Mouse (Mus musculus): ENCODE data around the gene Irak4. TPM values are rescaled to one million over a fixed set of nuclear protein-coding genes. Genes with fewer than 3 reads are reported as not detected.
A peak's percentile ranks its signal among the peaks of the same experiment; 100 is the strongest.

Irak4 gene
- 2.1 and 2.3 TPM in 2 replicates for polyA plus RNA-seq (2015; fragmentation: Nextera tagmentation; extraction: Ambion mirVana)

- Histone ChIP-seq H3K27ac (replicated peaks) (peak within 1 kb of the TSS; percentile 74), H3K36me3 (no peaks in the 10 kb centered on the region), H3K4me1 (replicated peaks) (peaks cover 12% of the 10 kb centered on the region; the same call in 1 of the 2 replicates), H3K4me3 (peak within 1 kb of the TSS; percentile 87), H3K9me3 (no peaks in the 10 kb centered on the region), H3K9ac (peak within 1 kb of the TSS; percentile 52), H3K4me2 (peak within 1 kb of the TSS; percentile 81), H3K27me3 (no peaks in the 10 kb centered on the region)
- WGBS: under 1% methylated on average over 45 of the region's 45 CpGs
- ATAC-seq (ENCODE audit: low FRiP score, low read depth): peak; percentile 98
Observed at GRCm38 (mm10) chr15:94543409-94544051, at the start of gene Irak4, which contains the start of gene Pus7l. Gene Irak4 (plus strand): TSS chr15:94543643. Gene Pus7l (minus strand): TSS chr15:94543547.

DNA sequence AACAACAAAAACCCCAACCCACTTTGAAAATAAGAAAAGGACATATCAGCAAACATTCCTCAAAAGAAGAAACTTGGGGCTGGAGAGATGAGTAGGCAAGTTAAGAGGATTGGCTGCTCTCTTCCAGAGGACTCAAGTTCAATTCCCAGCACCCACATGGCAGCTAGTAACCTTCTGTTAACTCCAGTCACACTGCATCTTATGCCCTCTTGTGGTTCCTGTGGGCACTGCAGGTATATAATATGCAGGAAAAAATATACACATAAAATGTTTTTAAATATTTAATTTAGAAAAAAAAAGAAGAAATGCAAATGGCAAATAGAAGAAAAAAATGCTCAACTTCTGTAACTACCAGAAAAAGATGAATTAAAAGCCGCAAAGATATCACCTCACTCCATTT, 49.0 kb upstream of the Irak4 start:
- Histone ChIP-seq H3K27me3 (no peaks in the 10 kb centered on the region), H3K4me3 (no peak overlapping the region), H3K4me1 (replicated peaks) (no peaks in the 10 kb centered on the region), H3K9me3 (peaks cover 5% of the 10 kb centered on the region; the same call in 1 of the 2 replicates), H3K9ac (no peak overlapping the region), H3K36me3 (no peaks in the 10 kb centered on the region), H3K27ac (replicated peaks) (no peak overlapping the region), H3K4me2 (no peak overlapping the region)
- no peak for ATAC-seq (ENCODE audit: low FRiP score, low read depth)
- WGBS: 97% methylated on average over 1 of the region's 1 CpGs

- WGBS: 73% methylated on average over 10 of the region's 10 CpGs
- Histone ChIP-seq H3K4me2 (no peak overlapping the region), H3K4me3 (no peak overlapping the region), H3K27ac (replicated peaks) (no peak overlapping the region), H3K9me3 (peaks cover 5% of the 10 kb centered on the region; the same call in 1 of the 2 replicates), H3K27me3 (no peaks in the 10 kb centered on the region), H3K4me1 (replicated peaks) (no peaks in the 10 kb centered on the region), H3K36me3 (no peaks in the 10 kb centered on the region), H3K9ac (no peak overlapping the region)
- no peak for ATAC-seq (ENCODE audit: low FRiP score, low read depth)
Observed at GRCm38 (mm10) chr15:94495936-94496335, 47.5 kb upstream of the Irak4 start.

DNA sequence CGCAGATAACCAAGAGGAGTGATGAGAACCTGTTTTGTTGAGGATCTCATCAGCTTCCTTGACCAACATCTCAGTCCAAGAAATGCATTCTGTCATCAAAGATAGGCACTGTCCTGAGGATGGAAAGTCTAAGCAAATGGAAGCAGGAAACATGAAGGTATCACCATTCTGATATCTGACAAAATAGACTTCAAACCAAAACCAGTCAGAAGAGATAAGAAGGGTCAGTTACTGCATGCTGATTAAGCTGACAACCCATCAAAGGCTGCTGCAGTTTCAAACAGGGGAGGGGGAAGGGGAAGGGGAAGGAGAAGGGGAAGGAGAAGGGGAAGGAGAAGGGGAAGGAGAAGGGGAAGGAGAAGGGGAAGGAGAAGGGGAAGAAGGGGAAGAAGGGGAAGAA, 44.2 kb upstream of the Irak4 start:
- Histone ChIP-seq H3K27me3 (no peaks in the 10 kb centered on the region), H3K9me3 (peaks cover 3% of the 10 kb centered on the region; the same call in 1 of the 2 replicates), H3K36me3 (no peaks in the 10 kb centered on the region), H3K27ac (replicated peaks) (no peak overlapping the region), H3K4me2 (no peak overlapping the region), H3K4me1 (replicated peaks) (0 out of 2 replicates have a peak, but pooled peaks cover 2% of the 10 kb centered on the region), H3K9ac (no peak overlapping the region), H3K4me3 (no peak overlapping the region)
- 94% methylated on average over 1 of the region's 1 CpGs for WGBS
- no peak for ATAC-seq (ENCODE audit: low FRiP score, low read depth)

DNA sequence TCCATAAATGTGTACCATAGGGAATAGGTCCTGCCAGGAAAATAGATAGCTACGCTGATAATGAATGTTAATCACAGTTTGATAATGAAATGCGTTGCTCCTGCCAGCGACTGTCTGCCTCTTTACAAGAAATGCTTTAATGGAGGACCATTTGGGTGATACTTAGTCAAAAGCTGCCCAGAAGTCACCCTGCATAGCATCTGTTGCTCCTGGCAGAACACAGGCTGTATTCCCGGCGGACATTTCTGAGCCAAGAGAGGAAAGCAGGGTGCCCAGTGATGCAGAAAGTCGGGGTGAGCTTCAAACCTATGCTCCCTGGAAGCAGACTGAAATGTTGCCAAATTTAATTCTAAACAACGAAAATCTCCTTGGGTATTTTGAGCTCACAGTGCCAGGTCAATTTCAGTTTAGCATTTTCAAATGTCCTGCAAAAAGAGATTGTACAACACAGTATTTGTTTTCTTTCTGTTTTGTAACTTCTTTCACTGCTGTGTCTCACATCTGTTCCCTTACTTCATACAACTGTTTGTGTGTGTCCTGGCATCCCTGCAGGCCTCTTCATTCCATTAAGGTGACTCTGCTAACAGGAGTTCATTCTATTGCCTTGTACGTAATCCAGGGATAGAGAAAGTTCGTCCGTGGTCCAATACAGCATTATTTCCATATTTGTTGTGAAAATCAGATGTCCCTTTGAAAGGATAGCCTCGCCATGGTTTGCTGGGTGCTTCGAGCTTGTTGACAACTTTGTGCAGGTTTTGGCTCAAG, 39.8 kb upstream of the Irak4 start:
- no peak overlapping the region for H3K9ac ChIP-seq
- 0 out of 2 replicates have a peak, but pooled peaks cover 5% of the 10 kb centered on the region for H3K4me1 ChIP-seq (replicated peaks)
- H3K9me3 ChIP-seq: no peaks in the 10 kb centered on the region
- WGBS: 53% methylated on average over 12 of the region's 12 CpGs
- no peak overlapping the region for H3K4me2 ChIP-seq
- no peak overlapping the region for H3K4me3 ChIP-seq
- H3K27ac ChIP-seq (replicated peaks): no peak overlapping the region; the same call in 1 of the 2 replicates
- H3K27me3 ChIP-seq: no peaks in the 10 kb centered on the region
- ATAC-seq (ENCODE audit: low FRiP score, low read depth): no peak
- H3K36me3 ChIP-seq: no peaks in the 10 kb centered on the region

DNA sequence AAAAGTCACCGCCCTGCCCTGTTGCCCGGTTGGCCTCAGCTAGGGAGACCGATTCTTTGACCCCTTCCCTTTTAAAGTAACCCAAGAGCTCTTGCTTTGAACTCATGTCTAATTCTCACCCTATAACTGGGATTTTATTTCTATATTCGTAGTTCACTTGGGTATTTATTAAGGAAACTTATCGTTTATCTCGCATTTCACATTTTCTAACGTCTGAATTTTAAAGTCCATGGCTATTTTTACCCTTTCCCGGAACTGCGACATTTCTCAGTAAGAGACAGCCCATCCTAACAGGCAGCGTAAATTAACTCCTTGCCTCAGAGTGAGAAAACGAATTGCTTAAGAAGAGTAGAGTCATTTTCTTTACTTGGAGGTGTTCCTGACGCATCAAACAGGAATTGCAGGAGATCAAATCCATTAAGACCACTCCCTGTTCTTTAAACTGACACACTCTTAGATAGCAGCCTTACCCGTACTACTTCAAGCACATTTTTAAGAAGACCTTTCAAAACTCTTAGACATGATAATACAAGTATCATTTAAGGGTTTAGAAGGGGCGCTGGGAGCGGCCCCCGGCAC, 25.4 kb upstream of the Irak4 start:
- Histone ChIP-seq H3K36me3 (no peaks in the 10 kb centered on the region), H3K27ac (replicated peaks) (no peak overlapping the region)
- WGBS: 77% methylated on average over 16 of the region's 16 CpGs

GRCm38 (mm10) chr15:94520205-94520900, 23.1 kb upstream of the Irak4 start:
- Histone ChIP-seq H3K27ac (replicated peaks) (no peak overlapping the region), H3K9ac (no peak overlapping the region), H3K27me3 (no peaks in the 10 kb centered on the region), H3K9me3 (no peaks in the 10 kb centered on the region), H3K36me3 (no peaks in the 10 kb centered on the region), H3K4me2 (no peak overlapping the region), H3K4me3 (no peak overlapping the region), H3K4me1 (replicated peaks) (0 out of 2 replicates have a peak, but pooled peaks cover 3% of the 10 kb centered on the region)
- 0 out of 2 replicates have a peak, but pooled peaks have one; percentile 11 for ATAC-seq (ENCODE audit: low FRiP score, low read depth)
- WGBS: 44% methylated on average over 9 of the region's 9 CpGs

More for the DNA sequence above, 25.4 kb upstream of the Irak4 start:
- Histone ChIP-seq H3K4me1 (replicated peaks) (0 out of 2 replicates have a peak, but pooled peaks cover 3% of the 10 kb centered on the region), H3K27me3 (no peaks in the 10 kb centered on the region), H3K9me3 (no peaks in the 10 kb centered on the region), H3K9ac (no peak overlapping the region), H3K4me2 (no peak overlapping the region), H3K4me3 (no peak overlapping the region)
- no peak for ATAC-seq (ENCODE audit: low FRiP score, low read depth)

- Histone ChIP-seq H3K27ac (replicated peaks) (no peak overlapping the region), H3K36me3 (no peaks in the 10 kb centered on the region), H3K9ac (no peak overlapping the region), H3K4me1 (replicated peaks) (0 out of 2 replicates have a peak, but pooled peaks cover 3% of the 10 kb centered on the region), H3K4me3 (no peak overlapping the region), H3K9me3 (no peaks in the 10 kb centered on the region), H3K27me3 (no peaks in the 10 kb centered on the region), H3K4me2 (no peak overlapping the region)
- 71% methylated on average over 5 of the region's 5 CpGs for WGBS
- ATAC-seq (ENCODE audit: low FRiP score, low read depth): no peak
Observed at GRCm38 (mm10) chr15:94520959-94521358, 22.5 kb upstream of the Irak4 start.

DNA sequence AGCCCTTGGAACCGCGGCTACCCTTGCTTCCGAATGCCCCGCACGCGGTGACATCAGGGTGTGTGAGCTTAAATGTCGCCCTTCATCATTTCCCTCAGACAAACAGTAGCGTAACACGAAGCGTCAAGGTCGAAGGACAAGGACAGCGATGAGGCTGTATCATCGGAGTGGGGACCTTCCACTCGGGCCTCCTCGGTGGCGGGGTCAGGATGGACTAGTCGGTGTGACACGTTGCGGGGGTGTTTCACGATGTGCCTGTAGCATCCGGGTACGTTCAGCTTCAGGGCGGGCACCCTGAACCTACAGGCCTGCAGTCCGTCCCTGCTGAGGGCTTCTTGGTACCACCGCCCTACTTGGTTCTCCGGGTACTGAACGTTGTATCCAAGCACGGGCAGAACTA, 20.2 kb upstream of the Irak4 start:
- Histone ChIP-seq H3K9ac (no peak overlapping the region), H3K9me3 (no peaks in the 10 kb centered on the region), H3K36me3 (no peaks in the 10 kb centered on the region), H3K4me1 (replicated peaks) (0 out of 2 replicates have a peak, but pooled peaks cover 3% of the 10 kb centered on the region), H3K27ac (replicated peaks) (no peak overlapping the region), H3K4me2 (no peak overlapping the region), H3K27me3 (no peaks in the 10 kb centered on the region), H3K4me3 (no peak overlapping the region)
- 91% methylated on average over 28 of the region's 28 CpGs for WGBS
- no peak for ATAC-seq (ENCODE audit: low FRiP score, low read depth)

GRCm38 (mm10) chr15:94524956-94525355, 18.5 kb upstream of the Irak4 start:
- no peak for ATAC-seq (ENCODE audit: low FRiP score, low read depth)
- H3K27ac ChIP-seq (replicated peaks): no peak overlapping the region
- WGBS: 86% methylated on average over 12 of the region's 12 CpGs

DNA sequence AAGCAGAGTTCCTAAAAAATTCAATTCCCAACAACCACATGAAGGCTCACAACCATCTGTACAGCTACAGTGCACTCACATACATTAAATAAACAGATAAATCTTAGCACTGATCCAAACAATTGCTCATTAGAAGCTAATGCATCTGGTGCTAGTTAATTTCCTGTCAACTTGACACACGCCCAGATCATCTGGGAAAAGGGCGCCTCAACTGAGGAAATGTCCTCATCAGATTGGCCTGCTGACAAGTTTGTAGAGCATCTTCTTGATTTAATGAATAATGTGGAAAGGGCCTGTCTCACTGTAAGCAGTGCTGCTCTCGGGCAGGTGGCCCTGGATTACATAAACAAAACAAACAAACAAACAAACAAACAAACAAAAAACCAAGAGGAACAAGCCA, 12.9 kb upstream of the Irak4 start:
- H3K9me3 ChIP-seq: no peaks in the 10 kb centered on the region
- WGBS: 87% methylated on average over 3 of the region's 3 CpGs
- H3K27ac ChIP-seq (replicated peaks): no peak overlapping the region
- H3K36me3 ChIP-seq: no peaks in the 10 kb centered on the region
- no peaks in the 10 kb centered on the region for H3K27me3 ChIP-seq
- no peak overlapping the region for H3K4me2 ChIP-seq
- H3K4me1 ChIP-seq (replicated peaks): no peaks in the 10 kb centered on the region
- no peak overlapping the region for H3K4me3 ChIP-seq
- no peak overlapping the region for H3K9ac ChIP-seq
- no peak for ATAC-seq (ENCODE audit: low FRiP score, low read depth)

More at GRCm38 (mm10) chr15:94524956-94525355, 18.5 kb upstream of the Irak4 start:
- Histone ChIP-seq H3K4me3 (no peak overlapping the region), H3K4me1 (replicated peaks) (0 out of 2 replicates have a peak, but pooled peaks cover 3% of the 10 kb centered on the region), H3K9me3 (no peaks in the 10 kb centered on the region), H3K36me3 (no peaks in the 10 kb centered on the region), H3K27me3 (no peaks in the 10 kb centered on the region), H3K4me2 (no peak overlapping the region), H3K9ac (no peak overlapping the region)
